ENCODE assay signal across 6 mouse cellular contexts in genomic region chr7:104340744-104341143, GRCm38 (mm10). TPM values are rescaled to one million over a fixed set of nuclear protein-coding genes. Genes with fewer than 3 reads are reported as not detected.
"Had no signal": no experiment of that assay in that cellular context is flagged by ENCODE, and none has a peak within 500 bp of the region (broad histone marks: within the 10 kb centered on the region; RNA-seq: fewer than 3 reads in every experiment).

No protein-coding gene starts in this region.

RNA-seq across cellular contexts. Expression of gene Trim34b, which starts 11.5 kb away (rescaled TPM):
- polyA plus RNA-seq: neural tube, embryonic 13.5 days; neural tube, embryonic 14.5 days; neural tube, embryonic 15.5 days; stomach, embryonic 14.5 days; stomach, embryonic 16.5 days; stomach, postnatal 0 days had no signal

RNA-seq across cellular contexts. Expression of gene Trim30b, which starts 28.9 kb away (rescaled TPM):
- polyA plus RNA-seq: neural tube, embryonic 13.5 days; neural tube, embryonic 14.5 days; neural tube, embryonic 15.5 days had no signal
